Mouse (Mus musculus): ENCODE data around the gene Ccdc63.

The Ccdc63 gene

DNA sequence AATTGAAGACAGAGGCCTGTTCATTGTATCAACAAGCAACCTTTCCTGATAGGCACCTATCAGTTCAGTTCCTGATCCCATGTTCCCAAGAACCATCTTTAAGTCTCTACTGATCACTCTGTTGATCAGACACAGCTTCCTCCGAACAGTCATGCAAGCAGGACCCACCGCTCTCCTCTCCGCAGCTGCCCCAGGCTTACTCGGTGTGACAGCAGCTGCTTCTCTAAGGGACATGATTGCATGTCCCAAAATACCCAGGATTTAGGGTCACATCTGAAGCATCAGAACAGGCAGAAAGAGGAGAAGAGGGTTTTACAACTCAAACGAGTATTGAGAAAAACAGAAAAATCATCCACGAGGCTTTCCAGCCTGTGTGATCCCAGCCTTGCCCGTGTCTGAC is 55.3 kb downstream of the Ccdc63 start:
- no peak for DNase-seq (ENCODE audit: low read depth, low spot score)

DNA sequence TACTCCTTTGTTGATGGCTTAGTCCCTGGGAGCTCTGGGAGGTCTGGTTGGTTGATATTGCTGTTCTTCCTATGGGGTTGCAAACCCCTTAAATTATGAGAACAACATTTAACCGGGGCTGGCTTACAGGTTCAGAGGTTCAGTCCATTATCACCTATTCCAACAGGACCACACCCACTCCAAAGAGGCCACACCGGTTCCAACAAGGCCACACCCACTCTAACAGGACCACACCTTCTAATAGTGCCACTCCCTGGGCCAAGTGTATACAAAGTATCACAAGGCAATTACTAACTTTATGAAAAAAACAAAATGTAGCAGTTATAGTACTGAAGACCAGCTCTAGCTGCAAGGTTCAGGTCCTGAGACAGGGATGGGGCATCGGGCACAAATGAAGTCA is 56.2 kb downstream of the Ccdc63 start:
- no peak for DNase-seq (ENCODE audit: low read depth, low spot score)

DNA sequence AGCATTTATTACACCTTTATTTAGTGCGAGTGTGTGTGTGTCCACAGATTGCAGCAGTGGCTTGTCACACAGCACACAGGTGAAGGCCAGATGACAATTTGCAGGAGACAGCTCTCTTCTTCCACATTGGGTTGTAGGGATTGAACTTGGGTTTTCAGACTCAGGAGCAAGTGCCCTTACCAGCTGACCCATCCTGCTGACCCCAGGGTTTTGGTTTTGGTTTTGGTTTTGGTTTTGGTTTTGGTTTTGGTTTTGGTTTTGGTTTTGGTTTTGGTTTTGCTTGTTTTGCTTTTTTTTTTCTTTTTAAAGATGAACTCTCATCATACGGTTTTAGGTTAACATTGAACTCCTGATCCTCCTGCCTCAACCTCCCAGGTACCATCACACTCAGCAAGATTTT is 57.3 kb downstream of the Ccdc63 start:
- DNase-seq (ENCODE audit: low read depth, low spot score): no peak

DNA sequence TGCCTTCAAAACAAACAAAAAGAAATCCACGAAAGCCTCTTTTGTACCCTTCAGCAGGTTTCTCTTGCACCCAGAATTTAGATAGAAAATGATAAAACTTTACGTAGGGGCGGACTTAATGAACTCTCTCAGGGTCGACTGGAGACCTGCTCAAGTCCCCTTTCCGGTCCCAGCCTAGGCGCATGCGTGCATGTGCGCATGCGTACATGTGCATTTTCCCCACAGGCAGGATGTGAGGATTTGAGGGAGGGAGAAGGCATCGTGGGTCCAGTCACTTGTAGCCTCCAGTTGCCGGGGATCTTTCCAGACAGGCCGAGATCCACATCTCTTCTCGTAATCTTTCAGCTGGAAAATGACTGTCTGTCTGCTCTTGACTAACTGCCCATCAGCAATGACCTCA is 59.2 kb downstream of the Ccdc63 start:
- DNase-seq (ENCODE audit: low read depth, low spot score): peak; percentile 80

DNA sequence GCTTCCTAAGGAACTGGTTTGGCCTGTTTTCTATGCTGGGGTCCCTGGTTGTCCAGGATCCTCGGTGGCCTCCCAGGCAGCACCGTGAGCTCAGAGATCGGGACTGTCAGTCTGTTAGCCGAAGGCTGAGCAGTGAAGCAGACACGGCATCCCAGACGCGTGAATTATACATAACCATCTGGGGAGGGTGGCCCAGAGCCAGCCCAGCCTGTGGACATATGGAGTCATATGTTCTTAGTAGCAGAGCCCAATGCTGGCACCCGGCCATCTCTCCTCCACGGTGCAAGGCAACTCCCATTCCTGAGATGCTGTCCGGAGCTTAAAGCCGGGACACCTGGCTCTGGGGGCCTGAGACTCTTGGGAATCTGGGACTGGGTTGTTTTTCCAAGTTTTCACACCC is 59.7 kb downstream of the Ccdc63 start:
- DNase-seq (ENCODE audit: low read depth, low spot score): no peak

DNA sequence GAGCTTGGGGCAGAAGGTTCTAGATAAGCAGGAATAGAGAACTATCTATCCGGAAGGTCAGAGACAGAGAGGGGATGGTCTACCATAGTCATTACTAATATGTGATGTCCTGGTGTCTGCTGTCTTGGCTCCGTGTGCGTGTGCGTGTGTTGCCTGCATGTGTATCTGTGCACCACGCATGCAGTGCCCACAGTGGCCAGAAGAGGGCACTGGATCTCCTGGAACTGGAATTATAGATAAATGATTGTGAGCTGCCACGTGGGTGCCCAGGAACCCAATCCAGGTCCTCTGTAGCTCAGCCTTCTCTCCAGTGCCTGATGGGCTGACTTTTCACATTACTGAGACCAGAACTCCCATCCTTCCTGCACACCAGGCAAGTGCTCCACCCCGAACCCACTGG is 60.8 kb downstream of the Ccdc63 start:
- DNase-seq (ENCODE audit: low read depth, low spot score): peak; percentile 90

DNA sequence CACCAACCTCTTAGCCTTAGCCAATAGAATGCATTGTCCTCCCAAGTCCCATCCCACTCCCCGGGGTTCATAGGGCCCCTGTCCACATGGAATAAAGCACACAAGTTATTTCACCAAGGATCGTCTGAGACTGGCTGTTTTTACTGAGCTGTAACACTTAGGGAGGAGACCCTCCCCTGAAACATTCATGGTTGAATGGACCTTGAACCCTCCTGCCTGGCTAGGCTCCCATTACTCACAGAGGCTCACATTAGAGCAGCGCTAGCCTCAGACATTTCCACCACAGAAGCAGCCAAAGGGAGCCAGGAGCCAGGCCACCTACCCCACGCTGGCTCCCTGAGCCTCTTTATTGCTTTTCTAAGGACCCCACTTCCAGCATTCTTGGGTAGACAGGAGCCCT is 63.4 kb downstream of the Ccdc63 start:
- DNase-seq (ENCODE audit: low read depth, low spot score): no peak

DNA sequence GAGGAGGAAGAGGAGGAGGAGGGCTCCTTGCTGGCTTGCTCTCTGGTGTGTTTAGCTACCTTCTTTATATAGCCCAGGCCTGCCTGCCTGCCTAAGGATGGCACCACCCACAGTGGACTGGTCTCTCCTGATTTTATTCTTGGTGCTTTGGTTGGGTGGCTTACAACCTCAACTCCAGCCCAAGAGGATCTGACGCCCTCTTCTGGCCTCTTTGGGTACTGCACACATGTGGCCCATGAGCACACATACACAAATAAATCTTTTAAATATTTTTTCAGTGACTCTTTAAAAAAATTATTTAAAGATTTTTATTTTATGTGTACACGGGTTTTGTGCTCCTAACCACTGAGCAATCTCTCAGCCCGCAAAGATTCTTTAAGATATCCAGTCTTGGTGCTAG is 64.9 kb downstream of the Ccdc63 start:
- peak; percentile 57 for DNase-seq (ENCODE audit: low read depth, low spot score)

DNA sequence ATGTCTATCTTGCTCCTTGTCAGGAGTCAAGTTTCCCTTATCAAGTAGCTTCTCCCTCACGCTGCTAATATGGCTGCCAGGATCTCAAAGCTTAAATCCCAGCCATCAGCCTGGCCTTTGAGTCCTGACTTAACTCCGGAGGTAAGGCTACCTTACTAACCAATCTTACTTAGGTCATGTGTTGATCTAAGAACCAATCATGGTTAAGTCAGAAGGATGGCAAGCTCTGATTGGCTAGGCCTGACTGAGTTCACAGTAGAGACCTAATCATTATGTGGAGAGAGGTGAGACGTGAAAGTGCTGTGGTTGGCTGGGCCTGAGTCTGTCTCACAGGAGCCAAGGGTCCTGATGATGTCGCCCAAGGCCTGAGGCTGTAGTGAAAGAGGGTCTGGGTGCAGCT is 68.6 kb downstream of the Ccdc63 start:
- peak; percentile 93 for DNase-seq (ENCODE audit: low read depth, low spot score)

DNA sequence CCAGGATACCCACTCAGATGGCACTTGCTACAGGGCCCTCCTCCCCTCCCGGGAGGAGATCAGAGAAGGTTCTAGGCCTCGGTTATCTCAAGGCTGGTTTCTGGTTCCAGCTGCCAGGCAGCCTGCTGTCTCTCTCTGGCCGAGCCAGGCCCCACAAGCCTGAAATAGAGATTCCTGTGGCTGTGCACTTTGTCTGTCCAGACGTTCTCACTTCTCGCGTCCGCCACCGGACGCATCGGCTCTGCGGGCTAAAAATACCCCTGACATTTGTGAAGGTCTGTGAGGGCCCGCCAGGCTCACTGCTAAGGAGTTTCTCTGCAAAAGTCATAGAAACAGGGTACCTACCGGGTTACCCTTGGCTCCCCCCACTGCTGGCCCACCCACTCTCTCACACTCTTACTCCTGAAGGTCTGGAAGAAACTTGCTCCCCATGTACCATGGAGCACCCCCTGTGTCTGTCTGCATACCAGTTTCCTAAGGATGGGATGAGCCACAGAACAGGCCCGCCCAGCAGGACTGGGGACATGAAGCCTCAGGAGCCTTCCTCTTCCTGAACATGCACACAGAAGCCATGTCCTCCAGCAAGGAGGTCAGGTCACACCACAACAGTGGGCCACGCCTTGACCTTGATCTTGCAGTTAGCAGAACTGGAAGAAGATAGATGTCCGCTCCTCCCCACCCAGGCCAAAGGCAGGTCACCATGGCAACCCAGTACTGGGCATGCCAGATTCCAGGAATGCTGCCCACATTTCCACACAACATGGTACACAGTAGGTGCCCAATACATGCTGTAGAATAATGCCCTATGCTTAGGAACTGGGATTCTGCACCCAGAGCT is 69.4 kb downstream of the Ccdc63 start:
- DNase-seq (ENCODE audit: low read depth, low spot score): peak; percentile 82

DNA sequence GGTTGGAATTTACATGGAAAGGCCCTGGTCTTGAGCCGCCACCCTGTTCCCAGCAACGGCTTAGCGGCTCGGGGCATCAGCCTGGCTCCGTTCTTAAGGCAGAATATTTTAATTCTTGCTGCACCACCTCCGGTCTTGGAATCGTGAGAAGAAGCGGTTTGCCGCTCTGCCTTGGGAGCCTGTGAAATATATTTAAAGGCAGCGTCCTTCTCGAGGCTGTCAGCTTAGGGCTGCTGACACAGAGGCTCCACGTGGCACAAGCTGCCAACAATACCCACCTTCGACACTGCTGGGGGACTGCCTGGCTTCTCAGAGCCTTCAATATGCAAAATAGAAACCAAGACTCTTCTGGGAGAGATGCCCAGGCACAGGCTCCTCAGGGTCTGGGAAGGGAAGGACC is 72.1 kb downstream of the Ccdc63 start:
- DNase-seq (ENCODE audit: low read depth, low spot score): no peak

DNA sequence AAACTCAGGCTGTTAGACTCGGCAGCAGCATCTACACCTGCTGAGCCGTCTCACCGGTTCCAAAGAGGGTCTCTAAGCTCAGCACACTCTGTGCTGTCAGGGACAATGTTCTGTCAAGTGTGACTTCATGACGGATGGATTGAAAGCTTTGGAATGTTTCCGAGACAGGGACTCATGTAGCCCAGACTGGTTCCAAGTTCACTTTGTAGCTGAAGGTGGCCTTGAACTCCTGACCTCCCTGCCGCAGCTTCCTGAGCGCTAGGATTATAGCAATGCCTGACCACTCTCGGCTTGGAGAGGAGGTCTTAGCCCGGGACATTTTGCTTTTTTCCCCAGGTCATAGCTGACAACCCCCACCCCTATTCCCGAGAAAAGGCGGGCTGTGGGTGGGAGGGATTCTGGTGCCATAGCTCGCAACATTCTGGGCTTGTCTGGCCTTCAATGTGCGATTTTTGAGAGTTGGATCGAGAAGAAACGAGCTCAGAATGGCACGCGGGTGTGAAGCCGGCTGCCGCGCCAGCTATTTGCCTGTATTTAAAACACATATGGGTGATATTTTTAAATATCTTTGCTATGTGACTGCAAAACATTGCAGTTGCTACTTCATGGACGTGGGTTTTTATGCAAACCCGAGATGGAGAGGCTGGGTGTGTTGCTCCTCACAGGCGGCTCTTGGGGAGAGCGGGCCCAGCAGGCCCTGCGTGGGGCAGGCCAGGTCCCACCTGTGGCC is 77.3 kb downstream of the Ccdc63 start:
- DNase-seq (ENCODE audit: low read depth, low spot score): peak; percentile 60

DNA sequence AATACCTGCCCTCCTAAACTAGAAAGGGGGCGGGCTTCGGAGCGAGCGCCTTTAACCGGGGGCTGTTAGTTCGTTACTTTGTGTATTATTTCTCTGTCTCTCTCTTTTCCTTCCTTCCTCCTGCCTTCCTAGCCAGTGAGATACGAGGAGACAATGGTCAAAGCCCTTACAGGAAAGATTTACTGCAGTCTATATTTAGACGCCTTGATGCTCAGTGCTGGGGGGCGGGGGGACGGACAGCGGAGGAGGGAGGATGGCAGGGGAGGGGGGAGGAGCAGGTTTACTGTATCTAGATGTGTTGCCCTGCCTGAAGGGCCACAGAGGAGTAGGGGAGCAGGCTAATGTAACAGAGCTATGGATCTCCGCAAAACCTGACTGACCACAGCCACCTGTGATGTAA is 78.1 kb downstream of the Ccdc63 start:
- no peak for DNase-seq (ENCODE audit: low read depth, low spot score)

DNA sequence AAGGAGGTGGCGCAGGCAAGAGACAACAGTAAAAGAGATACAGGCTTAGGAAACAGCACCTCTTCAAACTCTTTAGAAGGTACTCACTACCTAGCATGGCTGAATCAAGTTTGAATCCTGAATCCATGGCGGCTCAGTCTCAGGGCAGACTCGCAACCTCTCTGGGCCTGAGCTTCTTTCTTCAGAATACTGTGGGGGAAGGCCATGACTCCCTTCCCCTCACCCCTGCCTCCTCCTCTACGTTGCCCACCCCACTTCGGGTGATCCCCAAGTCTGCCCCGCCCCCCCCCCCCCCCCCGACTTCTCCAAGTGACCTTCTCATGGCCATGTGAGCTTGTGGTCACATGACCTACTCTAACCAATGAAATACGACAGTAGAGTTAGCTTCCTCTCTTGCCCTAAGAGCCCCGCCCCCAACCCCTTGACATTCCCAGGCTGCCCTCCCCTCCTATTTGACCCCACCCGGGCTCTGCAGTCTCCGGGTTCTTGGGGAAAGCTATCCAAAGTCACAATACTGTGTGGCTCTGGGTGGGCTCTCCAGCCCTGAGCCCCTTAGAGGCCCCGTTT is 79.8 kb downstream of the Ccdc63 start:
- DNase-seq (ENCODE audit: low read depth, low spot score): peak; percentile 96

DNA sequence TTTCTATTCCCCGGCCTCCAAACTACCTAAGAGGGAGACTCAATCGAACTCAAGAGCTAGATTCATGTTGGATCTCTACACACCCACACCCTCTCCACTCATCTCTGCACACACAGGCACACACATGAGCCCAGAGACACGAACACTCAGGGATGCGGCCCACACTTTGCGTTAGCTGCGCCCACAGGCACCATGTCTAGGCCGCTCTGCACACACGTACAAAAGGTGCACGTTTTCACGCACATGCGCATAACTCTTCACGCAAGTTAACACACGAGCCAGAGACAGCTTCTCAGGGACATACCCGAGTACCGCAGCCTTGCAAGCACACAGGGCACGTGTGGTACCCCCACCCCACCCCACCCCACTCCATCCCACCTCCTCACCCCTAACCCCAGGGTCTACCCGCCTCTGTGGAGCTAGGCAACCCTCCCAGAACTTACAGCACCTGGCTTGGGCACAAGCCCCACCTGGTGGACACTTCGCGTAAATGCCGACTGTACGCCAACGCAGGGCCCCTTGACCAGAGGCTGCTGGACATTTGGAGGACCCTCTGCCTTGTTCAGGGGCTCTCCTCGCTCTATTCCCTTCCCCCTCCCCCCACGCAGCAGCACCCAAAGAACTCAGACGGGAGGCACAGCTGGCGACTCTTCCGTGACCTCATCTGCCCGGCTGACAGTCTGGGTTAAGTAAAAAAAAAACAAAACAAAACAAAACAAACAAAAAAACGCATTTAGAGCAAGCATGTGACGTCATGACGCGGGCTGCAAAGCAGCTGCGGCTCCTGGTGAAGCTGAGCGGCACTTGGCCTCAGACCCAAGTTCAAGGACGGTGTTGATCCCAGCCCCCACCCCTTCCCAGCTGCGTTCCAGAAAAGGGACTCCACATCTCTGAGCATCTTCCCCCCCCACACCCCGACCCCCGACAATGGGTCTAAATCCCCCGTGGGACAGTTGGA is 81.3 kb downstream of the Ccdc63 start:
- peak; percentile 75 for DNase-seq (ENCODE audit: low read depth, low spot score)
